In the genomic region with DNA sequence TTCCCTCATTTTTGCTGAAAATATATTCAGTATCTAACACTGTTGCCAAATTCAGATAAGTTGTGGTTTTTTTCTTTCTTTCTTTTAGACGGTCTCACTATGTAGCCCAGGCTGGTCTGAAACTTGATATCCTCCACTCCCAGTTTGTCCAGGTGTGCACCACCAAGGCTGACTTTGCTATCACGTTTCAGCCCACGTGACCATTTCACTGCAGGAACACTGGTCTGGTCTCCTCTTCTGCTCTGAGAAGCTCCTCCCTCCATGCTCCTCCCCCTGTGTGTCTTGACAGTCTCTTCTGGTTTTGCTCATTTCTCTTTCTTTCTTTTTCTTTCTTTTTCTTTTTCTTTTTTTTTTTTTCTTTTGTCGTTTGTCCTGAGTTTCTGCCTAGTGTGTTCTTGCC, we compare ENCODE assay signal across 18 mouse cellular contexts. TPM values are rescaled to one million over a fixed set of nuclear protein-coding genes. Genes with fewer than 3 reads are reported as not detected.
DNase-seq lines count a peak whose midpoint lies in the region; ATAC-seq and TF ChIP-seq lines count a peak whose summit lies in the region.
"Had no signal": no experiment of that assay in that cellular context is flagged by ENCODE, and none has a peak within 500 bp of the region (broad histone marks: within the 10 kb centered on the region; RNA-seq: fewer than 3 reads in every experiment).

No protein-coding gene starts in this region.

- H3K4me3 ChIP-seq in kidney, embryonic 14.5 days (ENCODE audit: low read length), result no peak overlapping the region
- no peak overlapping the region for H3K4me3 ChIP-seq in thymus, adult 2 months (ENCODE audit: control insufficient read depth, insufficient read depth, low read length)
- H3K4me3 ChIP-seq in embryonic facial prominence, embryonic 10.5 days, result no peak overlapping the region
- no peak overlapping the region for H3K4me3 ChIP-seq in midbrain, embryonic 11.5 days (ENCODE audit: low read depth, low read length)
- no peak overlapping the region for H3K4me3 ChIP-seq in midbrain, postnatal 0 days (ENCODE audit: low read depth, low read length)
- H3K4me3 ChIP-seq: forebrain, embryonic 15.5 days; heart, adult 2 months; hindbrain, embryonic 10.5 days; midbrain, embryonic 15.5 days had no signal

- H3K4me2 ChIP-seq in kidney, embryonic 14.5 days (replicated peaks; ENCODE audit: low read depth, low read length), result no peak overlapping the region
- no peak overlapping the region for H3K4me2 ChIP-seq in midbrain, embryonic 11.5 days
- no peak overlapping the region for H3K4me2 ChIP-seq in midbrain, postnatal 0 days (ENCODE audit: low read depth, low read length, poor library complexity, severe bottlenecking)
- H3K4me2 ChIP-seq: forebrain, embryonic 15.5 days; midbrain, embryonic 15.5 days had no signal

- H3K9me3 ChIP-seq in kidney, embryonic 14.5 days (ENCODE audit: control insufficient read depth, low read length), result no peaks in the 10 kb centered on the region
- no peaks in the 10 kb centered on the region for H3K9me3 ChIP-seq in embryonic facial prominence, embryonic 10.5 days
- no peaks in the 10 kb centered on the region for H3K9me3 ChIP-seq in midbrain, embryonic 11.5 days (ENCODE audit: control insufficient read depth, low read length)
- H3K9me3 ChIP-seq in midbrain, postnatal 0 days (ENCODE audit: low read length), result no peaks in the 10 kb centered on the region
- H3K9me3 ChIP-seq: forebrain, embryonic 15.5 days; hindbrain, embryonic 10.5 days; midbrain, embryonic 15.5 days had no signal

- no peaks in the 10 kb centered on the region for H3K36me3 ChIP-seq in kidney, embryonic 14.5 days (ENCODE audit: control insufficient read depth, insufficient read depth, low read length)
- no peaks in the 10 kb centered on the region for H3K36me3 ChIP-seq in thymus, adult 2 months (ENCODE audit: control insufficient read depth, insufficient read depth, low read length)
- H3K36me3 ChIP-seq in embryonic facial prominence, embryonic 10.5 days (replicated peaks), result no peaks in the 10 kb centered on the region
- H3K36me3 ChIP-seq in midbrain, embryonic 11.5 days (ENCODE audit: control insufficient read depth, insufficient read depth, low read length), result no peaks in the 10 kb centered on the region
- H3K36me3 ChIP-seq in midbrain, postnatal 0 days (ENCODE audit: insufficient read depth, low read length), result no peaks in the 10 kb centered on the region
- H3K36me3 ChIP-seq: forebrain, embryonic 15.5 days; hindbrain, embryonic 10.5 days; midbrain, embryonic 15.5 days had no signal

- WGBS in kidney, embryonic 14.5 days, result 15% methylated on average over 4 of the region's 4 CpGs
- WGBS in thymus, adult 2 months, result 22% methylated on average over 4 of the region's 4 CpGs
- WGBS in embryonic facial prominence, embryonic 10.5 days, result 34% methylated on average over 4 of the region's 4 CpGs
- 44% methylated on average over 4 of the region's 4 CpGs for WGBS in midbrain, embryonic 11.5 days
- WGBS in midbrain, postnatal 0 days, result 46% methylated on average over 4 of the region's 4 CpGs

- TF ChIP-seq POLR2A in thymus, adult 2 months (IDR thresholded peaks at IDR 0.05; ENCODE audit: control insufficient read depth, extremely low read depth, insufficient read depth, low read length, poor library complexity), result no peak

- no peak overlapping the region for H3K27ac ChIP-seq in kidney, embryonic 14.5 days (ENCODE audit: low read depth, low read length)
- no peak overlapping the region for H3K27ac ChIP-seq in thymus, adult 2 months (ENCODE audit: control insufficient read depth, insufficient read depth, low read length)
- H3K27ac ChIP-seq in embryonic facial prominence, embryonic 10.5 days (replicated peaks), result no peak overlapping the region
- H3K27ac ChIP-seq in midbrain, embryonic 11.5 days (ENCODE audit: low read depth, low read length), result no peak overlapping the region
- no peak overlapping the region for H3K27ac ChIP-seq in midbrain, postnatal 0 days (ENCODE audit: low read depth, low read length)
- H3K27ac ChIP-seq: forebrain, embryonic 15.5 days; heart, adult 2 months; hindbrain, embryonic 10.5 days; midbrain, embryonic 15.5 days had no signal

- H3K9ac ChIP-seq in kidney, embryonic 14.5 days (ENCODE audit: low read depth, low read length), result no peak overlapping the region
- no peak overlapping the region for H3K9ac ChIP-seq in midbrain, embryonic 11.5 days (ENCODE audit: low read length)
- H3K9ac ChIP-seq in midbrain, postnatal 0 days (replicated peaks; ENCODE audit: low read length, poor library complexity, severe bottlenecking), result no peak overlapping the region
- H3K9ac ChIP-seq: forebrain, embryonic 15.5 days; midbrain, embryonic 15.5 days had no signal

- no peak for DNase-seq in kidney, postnatal 14 days
- peak; percentile 18 for DNase-seq in thymus, adult 2 months
- no peak for DNase-seq in thymus, postnatal 0 days (ENCODE audit: low spot score)
- peak; percentile 18 for DNase-seq in embryonic facial prominence, embryonic 10.5 days (ENCODE audit: low spot score)
- DNase-seq in testis, postnatal 14 days (ENCODE audit: low spot score), result peak; percentile 52
- no peak for DNase-seq in midbrain, embryonic 11.5 days (ENCODE audit: low spot score, missing footprints)
- no peak for DNase-seq in midbrain, postnatal 0 days (ENCODE audit: low spot score)
- DNase-seq: adrenal gland, postnatal 10 days; cerebellum, adult 11-12 months; heart, adult 2 months; left cerebral cortex, postnatal 4 days had no signal

- H3K4me1 ChIP-seq in kidney, embryonic 14.5 days (ENCODE audit: control insufficient read depth, insufficient read depth, low read length), result no peaks in the 10 kb centered on the region
- H3K4me1 ChIP-seq in thymus, adult 2 months (replicated peaks; ENCODE audit: control insufficient read depth, insufficient read depth, low read length), result no peaks in the 10 kb centered on the region
- peaks cover 5% of the 10 kb centered on the region; the same call in 1 of the 2 replicates for H3K4me1 ChIP-seq in embryonic facial prominence, embryonic 10.5 days
- H3K4me1 ChIP-seq in midbrain, embryonic 11.5 days (ENCODE audit: control insufficient read depth, insufficient read depth, low read length), result no peaks in the 10 kb centered on the region
- no peaks in the 10 kb centered on the region; the same call in 1 of the 2 replicates for H3K4me1 ChIP-seq in midbrain, postnatal 0 days (ENCODE audit: insufficient read depth, low read length)
- H3K4me1 ChIP-seq: forebrain, embryonic 15.5 days; hindbrain, embryonic 10.5 days; midbrain, embryonic 15.5 days had no signal

- H3K27me3 ChIP-seq in kidney, embryonic 14.5 days (ENCODE audit: control insufficient read depth, insufficient read depth, low read length), result no peaks in the 10 kb centered on the region
- H3K27me3 ChIP-seq in thymus, adult 2 months (ENCODE audit: control insufficient read depth, insufficient read depth, low read length), result no peaks in the 10 kb centered on the region
- H3K27me3 ChIP-seq in embryonic facial prominence, embryonic 10.5 days (replicated peaks; ENCODE audit: low read depth, poor library complexity, severe bottlenecking), result no peaks in the 10 kb centered on the region
- H3K27me3 ChIP-seq in midbrain, embryonic 11.5 days (ENCODE audit: control insufficient read depth, insufficient read depth, low read length), result no peaks in the 10 kb centered on the region
- no peaks in the 10 kb centered on the region for H3K27me3 ChIP-seq in midbrain, postnatal 0 days (ENCODE audit: insufficient read depth, low read length)
- H3K27me3 ChIP-seq: forebrain, embryonic 15.5 days; midbrain, embryonic 15.5 days had no signal

- no peak for TF ChIP-seq CTCF in thymus, adult 2 months (IDR thresholded peaks at IDR 0.05; ENCODE audit: borderline replicate concordance, control insufficient read depth, extremely low read depth, insufficient read depth, low read length, poor library complexity)
- TF ChIP-seq CTCF in midbrain, postnatal 0 days (IDR thresholded peaks at IDR 0.05), result no peak

- peak; percentile 68; the same call in 1 of the 2 replicates for ATAC-seq in kidney, embryonic 14.5 days (ENCODE audit: low FRiP score, low TSS enrichment)
- ATAC-seq in midbrain, embryonic 11.5 days (ENCODE audit: low FRiP score), result no peak
- no peak for ATAC-seq in midbrain, postnatal 0 days (ENCODE audit: low FRiP score)
- ATAC-seq: forebrain, embryonic 15.5 days; midbrain, embryonic 15.5 days had no signal

RNA-seq across cellular contexts. Expression of gene Wdr64, which starts 1.4 kb away (rescaled TPM):
- not detected in 2 replicates for polyA plus RNA-seq in kidney, embryonic 14.5 days (2014; fragmentation: Nextera tagmentation; extraction: Ambion mirVana)
- polyA plus RNA-seq in thymus, adult 2 months (2012; rRNA removed), result not detected in 2 replicates
- not detected in 2 replicates for polyA plus RNA-seq in thymus, postnatal 0 days (2015; fragmentation: Nextera tagmentation; extraction: Ambion mirVana)
- not detected in 2 replicates for polyA plus RNA-seq in embryonic facial prominence, embryonic 10.5 days (2016; fragmentation: Nextera tagmentation; extraction: Ambion mirVana)
- not detected in 2 replicates for polyA plus RNA-seq in midbrain, embryonic 11.5 days (2014; fragmentation: Nextera tagmentation; extraction: Ambion mirVana)
- not detected in 2 replicates for total RNA-seq in midbrain, postnatal 0 days (2014; rRNA removed)
- polyA plus RNA-seq in midbrain, postnatal 0 days (2015; fragmentation: Nextera tagmentation; extraction: Ambion mirVana), result not detected in 2 replicates
- total RNA-seq: adrenal gland, postnatal 10 days; heart, adult 2 months; layer of hippocampus, adult 8-10 months; left cerebral cortex, postnatal 4 days; neutrophil, adult 5-6 weeks had no signal
- polyA plus RNA-seq: forebrain, embryonic 15.5 days; heart, adult 2 months; hindbrain, embryonic 10.5 days; midbrain, embryonic 15.5 days; small intestine, adult 2 months had no signal

RNA-seq across cellular contexts. Expression of gene Chml, which starts 7.1 kb away (rescaled TPM):
- 3.4 and 5.7 TPM in 2 replicates for polyA plus RNA-seq in kidney, embryonic 14.5 days (2014; fragmentation: Nextera tagmentation; extraction: Ambion mirVana)
- polyA plus RNA-seq in thymus, adult 2 months (2012; rRNA removed), result 18.3 and 45.7 TPM in 2 replicates
- 1.7 and 1.8 TPM in 2 replicates for polyA plus RNA-seq in thymus, postnatal 0 days (2015; fragmentation: Nextera tagmentation; extraction: Ambion mirVana)
- polyA plus RNA-seq in embryonic facial prominence, embryonic 10.5 days (2016; fragmentation: Nextera tagmentation; extraction: Ambion mirVana), result 5.0 and 5.2 TPM in 2 replicates
- polyA plus RNA-seq in midbrain, embryonic 11.5 days (2014; fragmentation: Nextera tagmentation; extraction: Ambion mirVana), result 6.9 and 8.0 TPM in 2 replicates
- 12.6 and 29.8 TPM in 2 replicates for total RNA-seq in midbrain, postnatal 0 days (2014; rRNA removed)
- 2.6 and 3.1 TPM in 2 replicates for polyA plus RNA-seq in midbrain, postnatal 0 days (2015; fragmentation: Nextera tagmentation; extraction: Ambion mirVana)

RNA-seq across cellular contexts. Expression of gene Opn3, which starts 7.2 kb away (rescaled TPM):
- 8.6 and 9.0 TPM in 2 replicates for polyA plus RNA-seq in kidney, embryonic 14.5 days (2014; fragmentation: Nextera tagmentation; extraction: Ambion mirVana)
- 5.3 and 8.2 TPM in 2 replicates for polyA plus RNA-seq in thymus, adult 2 months (2012; rRNA removed)
- 3.1 and 3.2 TPM in 2 replicates for polyA plus RNA-seq in thymus, postnatal 0 days (2015; fragmentation: Nextera tagmentation; extraction: Ambion mirVana)
- 9.5 and 11.6 TPM in 2 replicates for polyA plus RNA-seq in embryonic facial prominence, embryonic 10.5 days (2016; fragmentation: Nextera tagmentation; extraction: Ambion mirVana)
- 13.2 and 15.0 TPM in 2 replicates for polyA plus RNA-seq in midbrain, embryonic 11.5 days (2014; fragmentation: Nextera tagmentation; extraction: Ambion mirVana)
- total RNA-seq in midbrain, postnatal 0 days (2014; rRNA removed), result 16.2 and 19.3 TPM in 2 replicates
- 9.5 and 10.4 TPM in 2 replicates for polyA plus RNA-seq in midbrain, postnatal 0 days (2015; fragmentation: Nextera tagmentation; extraction: Ambion mirVana)

Comparison
In these comparisons a context has a peak if more than half of its experiments do, and no peak if none do; other contexts are left out.
1. DNase-seq: peak in thymus, adult 2 months (single experiment), embryonic facial prominence, embryonic 10.5 days (single experiment) and testis, postnatal 14 days (single experiment); none in kidney, postnatal 14 days (single experiment), thymus, postnatal 0 days (single experiment), midbrain, embryonic 11.5 days (single experiment) and midbrain, postnatal 0 days (single experiment).